Mouse (Mus musculus) neural tube, embryonic 10.5 days (tissue): Measurements from ENCODE around the gene Auts2.

ENCODE experiments used
- DNase-seq: peaks from one replicate; pipeline ENCODE4 v3.0.0-alpha.2; 2017; ENCODE audit warnings: low spot score; ENCODE audit errors: extremely low spot score

Auts2 gene

DNA sequence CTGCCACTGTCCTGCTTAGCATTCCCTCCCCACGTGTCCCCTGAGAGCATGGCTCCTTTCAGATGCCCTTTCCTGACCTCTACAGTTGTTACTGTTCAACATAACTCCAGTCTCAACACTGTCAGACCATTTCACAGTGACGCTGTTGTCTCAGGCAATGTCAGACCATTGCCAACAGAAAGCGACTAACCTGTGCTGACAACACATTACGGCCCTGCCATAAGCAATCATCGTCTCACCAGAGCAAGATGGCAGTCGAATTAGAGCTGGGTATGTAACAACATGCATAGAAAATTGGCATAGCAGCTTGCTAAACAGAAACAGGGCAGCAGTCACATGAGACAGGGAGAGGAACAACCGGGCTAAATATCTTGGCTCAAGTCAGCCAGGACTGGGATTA, 614.4 kb downstream of the Auts2 start:
- DNase-seq = no peak

DNA sequence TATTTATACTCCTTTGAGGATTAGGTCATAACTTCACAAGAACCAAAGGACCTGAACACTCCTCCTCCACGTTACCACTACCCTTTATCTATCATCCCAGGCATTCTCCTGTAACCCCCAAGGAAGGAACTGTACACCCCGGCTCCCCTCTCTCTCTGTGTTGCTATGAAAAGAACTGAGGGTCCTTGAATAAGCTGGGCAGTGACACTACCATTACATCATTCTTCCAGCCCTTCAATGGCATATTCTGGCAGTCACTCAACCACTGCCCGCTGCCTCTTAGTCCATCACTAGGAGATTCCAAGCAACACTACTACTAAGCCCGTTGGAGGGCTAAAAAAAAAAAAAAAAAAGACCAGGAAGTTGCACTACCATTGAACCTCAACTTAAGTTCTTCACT, 620.4 kb downstream of the Auts2 start:
- no peak for DNase-seq

DNA sequence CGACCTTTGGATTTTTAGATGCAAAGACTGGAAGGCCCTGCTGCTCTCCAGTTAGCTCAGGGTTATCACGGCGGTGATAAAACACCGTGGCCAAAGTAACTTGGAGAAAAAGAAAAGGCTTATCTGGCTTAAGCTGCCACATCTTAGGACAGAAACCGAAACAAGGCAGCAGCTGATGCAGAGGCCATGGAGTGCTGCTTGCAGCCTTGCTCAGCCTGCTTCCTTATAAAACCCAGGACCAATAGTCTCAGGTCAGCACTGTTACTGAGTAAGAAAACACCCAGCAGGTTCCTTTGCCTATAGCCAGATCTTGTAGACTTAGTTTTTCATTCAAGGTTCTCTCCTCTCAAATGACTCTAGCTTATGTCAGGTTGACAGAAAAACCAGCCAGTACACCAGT, 621.0 kb downstream of the Auts2 start:
- no peak for DNase-seq

DNA sequence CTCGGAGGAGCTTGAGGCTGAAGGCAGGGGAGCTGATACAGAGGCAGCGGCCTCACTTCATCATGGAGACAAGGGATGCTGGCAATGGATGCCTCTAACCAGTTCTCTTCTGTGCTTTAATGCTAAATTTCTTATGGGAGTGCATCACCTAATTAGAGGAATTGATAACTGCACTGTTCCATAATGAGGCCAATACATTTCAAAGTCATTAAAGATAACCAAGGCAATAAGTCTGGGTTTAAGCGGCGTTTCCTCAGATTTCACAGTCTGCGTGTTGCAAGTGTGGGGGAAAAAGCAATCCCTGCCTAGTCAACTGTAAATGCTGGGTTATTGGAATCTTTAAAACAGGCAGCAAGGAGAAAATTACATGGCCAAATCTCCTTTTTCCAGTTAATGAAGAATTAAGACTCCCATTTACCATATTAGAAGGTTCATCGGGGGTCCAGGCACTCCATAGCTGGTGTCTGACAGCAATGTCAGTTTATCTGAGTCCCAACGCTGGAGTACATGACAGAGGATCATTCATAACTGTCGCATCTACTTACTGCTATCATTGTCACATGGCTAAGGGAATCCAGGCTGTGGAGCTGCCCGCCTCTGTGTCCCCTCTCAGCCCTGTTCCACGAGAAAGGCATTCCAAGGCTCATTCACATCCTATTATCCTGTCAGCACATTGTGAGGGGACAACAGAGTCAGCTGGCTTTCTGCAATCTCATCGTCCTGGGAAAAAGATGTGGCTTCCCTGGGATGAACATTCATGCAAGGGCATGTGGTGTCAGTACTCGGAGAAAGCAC, 623.0 kb downstream of the Auts2 start:
- DNase-seq = no peak

DNA sequence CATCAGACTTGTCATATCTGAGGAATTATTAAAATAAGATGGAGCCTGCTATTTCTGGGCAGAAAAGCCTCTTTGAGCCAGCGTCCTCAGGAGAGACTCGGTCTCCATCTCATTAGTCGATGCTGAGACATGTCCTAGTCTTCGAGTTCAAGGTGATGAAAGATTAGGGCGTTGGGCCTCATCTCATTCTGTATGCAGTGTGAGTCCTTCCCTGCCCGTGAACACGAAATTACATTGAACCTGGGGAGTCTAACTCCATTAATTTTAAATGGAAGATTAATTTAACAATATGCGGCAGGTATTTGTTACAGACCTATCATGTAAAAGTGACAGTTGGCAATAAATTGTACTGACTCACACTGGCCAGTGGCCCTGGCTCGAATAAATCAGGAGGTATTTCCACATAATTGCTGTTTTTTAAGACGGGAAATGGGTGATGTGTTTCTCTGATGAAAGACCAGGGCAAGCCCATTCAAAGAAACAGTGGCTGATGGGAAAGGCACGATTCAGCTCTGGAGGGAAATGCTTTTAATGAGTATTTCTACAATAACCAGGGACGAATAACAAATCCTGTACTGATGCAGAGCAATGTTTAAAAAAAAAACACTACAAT, 626.2 kb downstream of the Auts2 start:
- DNase-seq = no peak

DNA sequence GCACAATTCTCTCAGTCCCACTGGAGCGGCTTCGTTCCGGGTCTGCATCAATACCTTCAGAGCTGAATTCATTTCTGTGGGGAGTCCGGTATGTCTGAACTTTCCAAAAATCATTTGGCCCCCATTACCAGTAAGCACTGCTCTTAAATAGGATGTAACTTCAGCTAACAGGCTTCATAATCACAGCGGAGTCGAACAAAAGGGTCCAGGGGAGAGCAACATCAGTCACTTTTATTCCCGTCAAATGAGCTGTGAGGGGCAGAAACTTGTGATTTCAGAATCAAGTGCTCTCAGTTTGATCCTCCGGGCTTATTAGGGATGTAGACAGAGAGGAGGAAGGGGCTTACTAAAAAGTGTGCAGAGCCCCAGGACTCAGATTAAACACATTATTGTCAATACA, 629.6 kb downstream of the Auts2 start:
- DNase-seq = no peak

DNA sequence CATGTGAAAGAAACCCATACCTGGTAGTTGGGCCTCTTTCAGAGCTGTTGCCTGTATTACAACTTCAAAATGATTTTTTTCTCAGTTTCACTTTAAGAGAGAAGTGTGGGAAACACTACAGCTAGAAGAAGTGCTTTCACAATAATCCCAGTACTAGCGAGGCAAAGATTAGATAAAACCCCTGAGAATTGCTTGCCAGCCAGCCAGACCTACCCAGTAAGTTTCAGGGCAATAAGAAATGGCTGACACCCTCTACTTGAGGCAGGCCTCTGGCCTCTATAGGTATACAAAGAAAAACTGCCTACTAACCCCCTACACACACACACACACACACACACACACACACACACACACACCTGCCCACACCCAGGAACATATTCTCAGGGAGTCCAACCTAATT, 630.2 kb downstream of the Auts2 start:
- no peak for DNase-seq

DNA sequence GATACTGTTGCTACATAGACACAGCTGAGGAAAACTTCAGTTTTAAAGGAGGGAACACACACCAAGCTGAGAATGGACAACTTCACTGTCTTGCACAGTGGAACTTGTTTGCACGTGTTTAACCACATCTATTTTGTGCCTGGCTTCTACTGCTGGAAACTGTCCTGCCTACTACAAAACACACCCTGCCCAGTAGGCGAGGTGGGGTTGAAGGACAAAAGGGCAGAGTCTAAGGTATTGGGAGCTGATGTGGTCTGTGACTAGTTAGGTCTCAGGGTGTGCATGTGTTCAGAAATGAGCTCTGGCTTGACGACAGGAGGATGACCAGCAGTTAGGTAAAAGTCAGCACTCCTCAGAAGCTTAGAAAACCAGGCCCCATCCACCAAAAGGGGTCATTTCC, 636.8 kb downstream of the Auts2 start:
- no peak for DNase-seq

DNA sequence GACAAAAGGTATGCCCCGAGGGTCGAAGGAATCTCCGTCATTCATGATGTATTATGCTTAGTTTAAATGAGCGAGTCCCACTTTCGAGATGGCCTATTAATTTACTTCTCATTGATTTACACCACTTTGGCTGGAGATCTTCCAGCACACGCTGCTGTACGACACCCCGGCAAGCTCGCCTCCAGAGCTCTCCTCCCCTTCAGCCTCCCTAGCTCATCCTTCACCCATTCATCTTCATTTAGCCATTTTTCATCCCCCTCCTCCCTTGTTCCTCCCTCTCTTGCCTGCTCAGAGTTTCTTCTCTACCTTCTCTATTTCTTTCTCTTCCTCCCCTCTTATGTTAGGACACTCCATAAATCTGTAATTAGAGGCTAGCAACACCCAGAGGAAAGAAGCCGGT, 638.7 kb downstream of the Auts2 start:
- no peak for DNase-seq

DNA sequence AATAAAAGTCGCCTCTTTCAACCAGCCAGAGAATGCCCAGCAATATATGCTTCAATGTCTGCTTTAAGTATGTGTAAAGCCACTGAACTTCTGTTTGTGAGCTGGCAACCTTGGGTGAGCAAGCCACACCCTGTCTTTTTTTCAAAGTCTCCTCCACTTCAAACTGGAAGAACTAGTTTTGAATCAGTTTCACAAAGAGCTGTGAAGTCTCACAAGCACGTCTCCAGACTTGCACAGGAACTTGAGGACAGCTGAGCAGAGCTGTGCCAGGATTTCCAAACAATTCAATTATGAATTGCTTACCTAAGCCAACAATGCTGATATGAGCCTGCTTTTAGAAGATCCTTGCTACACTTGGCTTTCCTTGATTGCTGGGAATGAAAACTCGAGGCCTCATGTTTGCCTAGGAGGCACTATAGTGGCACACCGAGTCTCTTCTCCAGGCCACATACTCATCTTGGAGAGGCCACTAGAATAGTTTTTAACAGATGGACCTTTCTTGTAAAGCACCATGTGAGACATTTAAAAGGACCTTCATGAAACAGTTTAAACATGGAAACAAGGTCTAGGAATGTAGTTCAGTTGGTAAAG, 645.0 kb downstream of the Auts2 start:
- no peak for DNase-seq

DNA sequence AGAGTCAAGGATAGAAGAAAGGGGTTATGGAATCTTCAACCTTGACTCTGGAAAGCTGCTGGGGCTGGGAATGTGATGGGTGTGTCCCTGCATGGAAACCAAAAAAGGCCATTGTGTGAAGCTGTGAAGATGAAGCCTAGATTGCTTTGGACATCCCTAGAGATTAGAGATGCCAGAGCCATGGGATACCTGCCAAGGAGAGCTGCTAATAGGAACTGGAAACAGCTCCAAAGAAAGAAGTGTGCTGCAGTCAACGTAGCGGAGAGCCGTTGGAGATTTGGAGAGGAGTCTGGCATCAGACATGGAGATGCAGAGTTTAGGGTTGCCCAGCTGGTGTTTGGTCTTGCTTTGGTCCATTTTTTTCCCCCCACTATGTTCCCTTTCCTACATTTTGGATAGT, 656.5 kb downstream of the Auts2 start:
- DNase-seq = no peak

DNA sequence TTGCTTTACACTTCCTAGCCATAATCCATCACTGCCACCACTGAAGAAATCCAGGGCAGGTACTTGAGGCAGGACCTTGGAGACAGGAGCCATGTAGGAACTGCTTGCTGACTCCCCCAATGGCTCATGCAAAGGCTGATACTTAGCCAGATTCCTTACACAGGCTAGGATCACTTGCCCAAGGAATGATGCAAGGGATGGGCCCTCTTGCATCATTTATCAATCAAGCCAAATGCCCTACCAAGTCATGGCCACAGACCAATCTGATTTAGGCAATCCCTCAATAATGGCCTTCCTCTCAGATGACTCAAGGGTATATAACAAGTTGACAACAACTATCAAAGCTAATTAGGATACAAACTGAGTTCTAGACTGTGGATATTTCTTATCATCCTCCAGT, 666.6 kb downstream of the Auts2 start:
- DNase-seq = no peak

DNA sequence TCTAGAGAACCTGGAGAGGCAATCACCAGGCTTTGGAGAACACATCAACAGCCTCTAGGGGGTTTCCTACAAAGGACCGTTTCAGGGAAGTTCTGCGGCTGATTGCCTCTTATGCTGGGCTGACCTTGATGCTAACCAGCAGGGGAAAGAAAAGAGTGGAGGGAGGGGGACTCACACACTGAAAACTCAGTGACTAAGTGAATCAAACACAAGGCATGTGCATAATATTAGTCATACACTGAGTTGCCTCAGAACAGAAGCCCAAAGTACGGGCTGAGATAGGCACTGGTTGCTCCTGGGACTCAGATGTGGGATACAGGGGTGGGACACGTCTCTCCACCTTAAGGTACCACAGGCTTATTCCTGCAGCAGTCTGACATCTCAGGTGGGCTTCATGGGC, 667.2 kb downstream of the Auts2 start:
- DNase-seq = no peak

DNA sequence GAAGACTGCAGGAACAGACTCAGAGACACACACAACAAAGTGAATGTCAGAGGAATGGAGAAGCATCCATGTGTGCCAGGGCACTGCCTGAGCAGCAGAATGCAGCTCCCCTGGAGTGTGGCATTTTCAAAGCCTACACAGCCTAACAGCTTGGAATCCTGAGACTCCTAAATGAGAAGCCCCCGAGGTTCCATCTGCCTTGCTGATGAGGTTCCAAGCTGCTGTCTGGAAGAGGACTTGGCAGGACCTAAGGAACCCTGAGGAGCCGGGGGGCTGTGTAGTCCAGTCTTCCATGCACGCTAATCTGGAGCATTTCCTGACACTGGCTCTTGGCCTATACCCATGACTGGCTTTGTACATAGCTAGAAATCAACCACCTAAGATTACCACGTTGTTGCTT, 670.0 kb downstream of the Auts2 start:
- no peak for DNase-seq

DNA sequence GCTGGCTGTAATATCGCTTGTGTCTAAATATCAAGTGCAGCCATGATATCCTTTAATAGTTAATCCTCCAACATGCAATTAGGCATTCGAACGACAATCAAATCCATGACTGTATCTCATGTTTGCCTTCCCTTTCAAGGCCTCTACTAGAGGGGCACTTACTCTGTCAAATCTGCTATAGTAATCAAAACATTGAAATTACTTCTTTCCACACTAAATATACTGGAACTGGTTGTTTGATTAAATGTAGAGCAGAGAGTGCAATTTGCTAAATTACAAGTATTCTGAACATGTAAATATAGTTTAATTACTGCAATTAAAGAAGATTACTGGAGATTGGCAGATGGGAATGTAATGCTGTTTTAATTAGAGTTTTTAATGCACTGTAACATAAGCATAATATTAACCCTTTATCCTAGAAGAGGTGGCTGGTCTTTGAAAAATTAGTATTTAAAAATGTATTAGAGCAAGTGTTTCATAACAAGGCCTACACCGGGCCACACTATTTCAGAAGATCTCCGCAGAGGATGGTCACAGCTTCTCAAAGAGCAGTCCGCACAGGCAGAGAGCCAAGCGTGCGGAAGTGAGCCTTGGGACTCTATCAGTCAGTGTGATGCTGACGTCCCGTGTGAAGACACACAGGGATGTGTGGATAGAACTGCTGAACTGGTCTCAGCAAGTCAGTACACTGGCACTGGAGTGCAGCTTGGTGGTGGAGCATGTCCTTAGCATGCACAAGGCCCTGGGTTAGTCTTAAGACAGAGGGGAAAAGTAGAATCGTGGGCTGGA, 673.2 kb downstream of the Auts2 start:
- DNase-seq = no peak

DNA sequence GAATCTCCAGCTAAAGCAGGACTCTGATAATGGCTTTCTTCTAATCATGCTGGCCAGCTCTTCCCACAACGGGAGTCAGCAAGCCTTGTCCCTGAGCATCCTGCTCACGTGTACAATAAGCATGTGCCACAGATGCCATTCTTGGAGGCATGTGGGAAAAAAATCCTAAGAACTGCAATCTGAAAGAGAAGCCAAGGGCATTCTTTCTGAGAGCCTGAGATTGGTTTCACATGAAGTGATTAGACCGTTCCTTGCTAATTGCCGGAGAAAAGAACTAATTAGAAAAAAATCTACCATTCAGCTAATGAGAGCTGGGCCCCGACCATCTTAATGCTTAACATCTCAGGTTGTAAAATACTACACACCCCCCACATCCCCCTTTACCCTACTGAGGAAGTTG, 677.9 kb downstream of the Auts2 start:
- no peak for DNase-seq

DNA sequence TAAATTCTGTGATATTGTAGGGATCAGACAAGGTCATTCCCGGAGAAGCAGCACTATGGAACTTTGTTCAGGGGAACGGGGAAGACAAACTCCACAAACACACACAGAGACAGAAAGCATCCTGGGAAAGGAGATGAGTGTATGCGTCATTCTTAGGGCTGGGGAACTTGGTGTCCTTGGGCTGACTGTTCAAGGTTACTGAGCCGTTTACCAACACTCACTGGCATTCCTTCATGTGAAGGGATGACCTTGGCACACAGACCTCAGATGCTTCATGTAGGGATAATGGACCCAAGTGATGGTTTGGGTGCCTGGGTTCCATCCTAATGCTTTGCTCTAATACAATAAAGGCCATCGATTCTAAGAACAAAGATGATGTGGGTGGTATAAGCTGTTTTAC, 685.2 kb downstream of the Auts2 start:
- DNase-seq = no peak

DNA sequence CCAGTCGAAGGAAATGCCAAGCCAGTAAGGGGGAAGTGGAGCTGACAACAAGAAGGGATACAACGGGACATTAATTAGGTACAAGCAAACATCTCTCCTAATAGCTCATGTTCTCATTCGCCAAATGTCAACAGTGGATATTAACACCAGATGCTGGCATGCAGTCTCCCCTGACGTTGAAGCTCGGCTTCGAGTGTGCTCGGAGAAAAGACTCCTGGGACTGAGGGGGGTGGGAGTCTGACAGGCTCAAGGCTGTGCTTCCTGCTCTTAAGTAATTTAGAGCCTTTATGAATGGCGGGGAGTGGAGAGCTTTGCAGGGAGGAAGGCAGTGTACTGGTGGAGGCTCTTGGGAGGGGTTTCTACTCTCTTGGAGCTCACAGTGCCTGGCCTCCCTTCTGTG, 687.8 kb downstream of the Auts2 start:
- peak; percentile 27 for DNase-seq

DNA sequence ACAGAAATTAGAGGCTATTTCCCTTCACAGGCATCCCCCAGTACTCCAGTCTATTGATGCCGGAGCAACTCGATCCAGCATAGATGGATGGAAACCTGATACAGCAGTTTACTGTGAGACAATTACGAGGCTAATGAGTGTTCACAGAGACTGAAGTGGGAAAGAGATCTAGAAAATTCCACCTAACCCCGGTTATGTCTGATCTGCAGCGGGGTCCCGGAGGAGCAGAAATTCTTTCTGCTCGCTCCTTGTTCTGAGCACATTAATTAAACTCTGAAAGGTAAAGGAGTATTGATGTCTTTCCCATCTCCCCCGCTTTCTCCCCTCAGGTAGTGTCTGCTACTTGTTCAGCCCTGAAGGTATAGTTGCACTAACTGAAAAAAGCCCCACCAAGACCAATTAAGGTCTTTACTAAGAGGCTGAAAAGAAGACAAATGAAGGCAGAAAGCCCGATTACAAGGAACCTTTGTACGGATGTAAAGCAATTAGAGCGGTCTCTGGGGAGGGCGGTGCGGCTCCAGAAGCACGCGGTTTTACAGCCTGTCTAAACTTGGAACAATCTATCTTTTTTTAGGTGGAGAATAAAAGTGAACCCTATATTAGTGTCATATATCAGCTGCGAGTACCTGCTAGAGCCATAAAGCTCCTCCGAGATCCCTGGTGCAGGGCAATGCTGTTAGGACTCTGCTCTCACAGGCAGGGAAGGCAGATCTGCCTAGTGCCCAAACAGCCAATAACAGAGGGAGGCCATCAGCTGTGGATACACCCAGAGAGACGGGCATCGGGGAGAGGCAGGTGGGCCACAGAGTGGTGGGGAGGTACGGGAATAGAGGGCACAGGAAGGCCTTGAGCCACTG, 691.3 kb downstream of the Auts2 start:
- DNase-seq = no peak

DNA sequence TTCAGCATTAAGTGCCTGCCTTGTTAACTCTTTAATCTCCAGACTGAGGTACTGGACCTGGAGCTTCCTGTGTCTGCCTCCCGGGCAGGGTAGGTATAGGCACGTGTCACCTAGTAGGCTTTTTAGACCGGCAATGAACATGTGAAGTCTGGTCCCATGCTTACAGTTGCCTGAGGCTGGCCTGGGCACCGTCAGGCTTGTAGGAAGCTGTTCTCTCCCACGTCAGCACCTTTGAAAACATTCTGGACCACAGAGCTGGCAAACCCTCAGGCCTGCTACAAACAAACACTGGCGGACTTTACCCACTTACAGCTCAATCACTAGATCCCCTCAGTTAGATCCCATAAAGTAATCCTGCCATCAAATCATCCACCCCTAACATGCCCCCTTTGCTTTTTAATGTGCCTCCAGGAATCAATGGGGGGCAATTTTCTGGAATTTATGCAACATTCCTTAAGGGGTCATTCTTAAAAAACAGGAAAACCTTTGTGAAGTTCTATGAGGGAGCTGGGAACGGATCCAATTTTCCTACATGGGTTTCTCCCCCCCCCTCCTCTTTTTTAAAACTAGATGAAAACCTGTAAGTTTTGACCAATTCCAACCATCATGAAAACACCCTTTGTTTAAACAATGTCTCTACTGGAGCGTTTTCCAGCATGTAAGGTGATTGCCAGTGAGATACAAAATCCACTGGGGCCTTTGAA, 692.4 kb downstream of the Auts2 start:
- DNase-seq = no peak

DNA sequence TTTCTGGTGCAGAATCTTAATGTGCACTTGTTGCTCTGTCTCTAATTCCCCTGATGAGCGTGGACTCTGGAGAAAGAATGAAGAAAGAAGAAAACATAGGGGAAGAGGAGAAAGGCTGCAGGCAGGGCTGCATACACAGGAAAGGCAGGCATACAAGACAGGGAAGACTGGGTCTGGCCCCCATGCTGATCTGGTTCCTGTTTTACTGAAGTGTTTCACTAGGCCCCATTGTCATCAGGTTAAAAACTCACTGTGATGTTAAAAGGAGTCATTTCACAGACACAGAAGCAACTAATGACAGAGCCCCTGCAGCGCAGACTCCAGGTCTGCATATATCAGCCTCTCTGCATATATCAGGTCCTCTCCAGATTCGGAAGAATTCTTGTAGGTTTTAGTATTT, 693.5 kb downstream of the Auts2 start:
- DNase-seq = no peak
